ENCODE assay signal across 9 mouse cellular contexts in the genomic region with DNA sequence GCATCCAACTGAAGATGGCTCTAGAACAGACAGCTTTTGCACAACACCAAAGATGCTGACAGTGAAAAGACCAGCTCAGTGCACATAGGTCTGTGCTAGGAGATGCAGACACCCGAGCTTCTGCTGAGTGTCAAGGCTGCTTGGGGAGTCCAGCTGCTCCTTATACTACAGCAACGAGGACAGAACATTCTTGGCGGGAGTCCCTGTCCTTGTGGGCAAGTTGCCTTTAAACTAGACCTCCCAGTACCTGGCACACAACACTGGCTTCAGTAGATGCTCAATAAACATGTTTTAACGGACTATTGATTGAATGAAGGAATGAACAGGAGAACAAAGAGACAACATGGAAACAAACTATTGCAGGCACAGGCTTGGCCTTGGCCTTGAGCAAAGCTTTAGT.
DNase-seq lines count a peak whose midpoint lies in the region; ATAC-seq lines count a peak whose summit lies in the region.
"Had no signal": no experiment of that assay in that cellular context is flagged by ENCODE, and none has a peak within 500 bp of the region (broad histone marks: within the 10 kb centered on the region; RNA-seq: fewer than 3 reads in every experiment).

No protein-coding gene starts in this region.

- no peak overlapping the region for H3K9ac ChIP-seq in kidney, embryonic 15.5 days

- ATAC-seq in kidney, embryonic 15.5 days (replicated peaks; ENCODE audit: low FRiP score) = no peak
- no peak for ATAC-seq in inflammation-experienced regulatory T-cells, adult 6 months
- no peak for ATAC-seq in CD4-positive, CD25-positive, alpha-beta regulatory T cell, adult 4 months

- H3K36me3 ChIP-seq in kidney, embryonic 15.5 days = no peaks in the 10 kb centered on the region
- H3K36me3 ChIP-seq in limb, embryonic 10.5 days = no peaks in the 10 kb centered on the region

- H3K9me3 ChIP-seq in kidney, embryonic 15.5 days (replicated peaks) = no peaks in the 10 kb centered on the region
- no peaks in the 10 kb centered on the region for H3K9me3 ChIP-seq in limb, embryonic 10.5 days (replicated peaks)

- H3K27me3 ChIP-seq in kidney, embryonic 15.5 days = no peaks in the 10 kb centered on the region
- H3K27me3 ChIP-seq in limb, embryonic 10.5 days (ENCODE audit: low read depth, poor library complexity, severe bottlenecking) = no peaks in the 10 kb centered on the region

- no peak overlapping the region for H3K4me2 ChIP-seq in kidney, embryonic 15.5 days

- WGBS in kidney, embryonic 15.5 days = 52% methylated on average over 4 of the region's 4 CpGs
- WGBS in limb, embryonic 10.5 days = 83% methylated on average over 4 of the region's 4 CpGs

- no peak for DNase-seq in kidney, adult 9 months
- DNase-seq in gastrocnemius, adult 18-20 months (ENCODE audit: low spot score) = peak; percentile 86
- DNase-seq in limb, embryonic 10.5 days (ENCODE audit: low spot score) = no peak
- DNase-seq in skeletal muscle tissue, adult 2 months (ENCODE audit: low read depth, low spot score) = peak; percentile 82
- DNase-seq in left cerebral cortex, adult 8-10 months (ENCODE audit: low spot score in 2 of 2) = no peak

- H3K4me3 ChIP-seq in kidney, embryonic 15.5 days (replicated peaks) = no peak overlapping the region
- H3K4me3 ChIP-seq in limb, embryonic 10.5 days = no peak overlapping the region
- H3K4me3 ChIP-seq: myocyte had no signal

- peak overlapping the region; percentile 65 for H3K27ac ChIP-seq in kidney, embryonic 15.5 days
- peak overlapping the region; percentile 69; the same call in 1 of the 2 replicates for H3K27ac ChIP-seq in limb, embryonic 10.5 days

- peaks cover 32% of the 10 kb centered on the region for H3K4me1 ChIP-seq in kidney, embryonic 15.5 days
- H3K4me1 ChIP-seq in limb, embryonic 10.5 days = peaks cover 46% of the 10 kb centered on the region

Comparison
In these comparisons a context has a peak if more than half of its experiments do, and no peak if none do; other contexts are left out.
1. DNase-seq: peak in gastrocnemius, adult 18-20 months (single experiment) and skeletal muscle tissue, adult 2 months (single experiment); none in kidney, adult 9 months (single experiment), limb, embryonic 10.5 days (single experiment) and left cerebral cortex, adult 8-10 months (0 of 2).